Mouse (Mus musculus) cortical plate, adult 2 months (tissue): Measurements from ENCODE around the gene Ptpru.

ENCODE experiments used
- CTCF ChIP-seq: fragments of 200-500 bp; IDR thresholded peaks from 2 replicates; pipeline ENCODE4 v1.5.1; 2011; ENCODE audit warnings: mild to moderate bottlenecking, control low read depth, low read length; ENCODE audit not compliant: insufficient read depth; ENCODE audit errors: extremely low read depth
- POLR2A ChIP-seq: fragments of 200-500 bp; IDR thresholded peaks from 2 replicates; pipeline ENCODE4 v1.6.1; 2011; ENCODE audit warnings: mild to moderate bottlenecking, low read length, control low read depth; ENCODE audit not compliant: insufficient read depth; ENCODE audit errors: extremely low read depth

DNA sequence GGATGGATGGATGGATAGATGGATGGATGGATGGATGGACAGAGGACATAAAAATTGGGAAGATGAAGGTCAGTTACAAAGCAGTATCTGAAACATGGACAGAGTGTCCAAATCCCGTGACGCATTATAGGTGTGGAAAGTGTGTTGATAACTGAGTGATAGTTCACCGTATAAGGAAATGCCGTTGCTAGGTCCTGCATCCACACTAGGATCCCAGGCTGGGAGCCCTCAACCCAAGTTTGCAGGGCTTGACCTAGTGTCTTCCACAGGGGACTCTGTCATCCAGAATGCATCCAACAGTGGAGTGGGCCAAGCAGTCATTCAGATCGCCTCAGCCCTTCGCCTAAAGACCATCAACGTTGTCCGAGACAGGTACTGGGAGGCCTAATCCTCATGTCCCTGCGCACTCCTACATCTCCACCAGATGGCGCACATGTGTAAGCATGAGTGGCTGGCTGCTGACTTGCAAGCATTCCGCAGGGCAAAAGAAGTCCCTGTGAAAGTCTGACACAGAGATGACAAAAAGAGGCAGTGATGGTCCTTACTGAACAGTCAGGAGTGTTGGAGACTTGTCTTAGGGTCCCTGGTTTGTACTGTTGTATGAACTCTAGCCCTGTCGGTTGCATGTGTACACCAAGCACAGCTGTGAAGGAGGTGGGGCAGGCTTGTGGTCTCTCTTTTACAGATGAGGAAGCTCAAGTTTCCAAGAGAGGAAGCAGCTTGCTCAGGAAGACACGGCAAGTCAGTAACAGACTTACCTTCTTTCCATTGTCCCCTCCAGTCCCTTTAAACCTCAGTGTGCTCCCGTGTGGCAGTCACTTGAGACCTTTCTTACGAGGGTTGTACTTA, 22.6 kb upstream of the Ptpru start:
- TF ChIP-seq POLR2A (no peak), CTCF (peak; percentile 99)
